Mouse (Mus musculus): ENCODE data around the gene Aff4. TPM values are rescaled to one million over a fixed set of nuclear protein-coding genes. Genes with fewer than 3 reads are reported as not detected.
A peak's percentile ranks its signal among the peaks of the same experiment; 100 is the strongest.

Aff4 gene
- total RNA-seq, 2 experiments from 2014 or later = 141 to 157 TPM

GRCm38 (mm10) chr11:53428716-53429057 lies 78.1 kb downstream of the Aff4 start:
- DNase-seq = no peak

- DNase-seq = no peak
These were observed 78.5 kb downstream of the Aff4 start for GRCm38 (mm10) chr11:53429182-53429581.

- DNase-seq = no peak
These were observed 79.7 kb downstream of the Aff4 start for GRCm38 (mm10) chr11:53430300-53430669.

- DNase-seq = peak; percentile 97
These were observed 80.2 kb downstream of the Aff4 start, which contains the start of the genes Uqcrq and Gdf9 for GRCm38 (mm10) chr11:53430670-53431346. Uqcrq (minus strand) TSS chr11:53430831. Gdf9 (plus strand) TSS chr11:53431023.

- no peak for DNase-seq
These were observed 80.9 kb downstream of the Aff4 start for GRCm38 (mm10) chr11:53431347-53432056.

GRCm38 (mm10) chr11:53433057-53433456 lies 82.4 kb downstream of the Aff4 start:
- no peak for DNase-seq

GRCm38 (mm10) chr11:53435504-53435903 lies 84.9 kb downstream of the Aff4 start:
- DNase-seq = no peak

GRCm38 (mm10) chr11:53436338-53436737 lies 85.7 kb downstream of the Aff4 start:
- DNase-seq = no peak

- peak; percentile 37 for DNase-seq
These were observed 91.3 kb downstream of the Aff4 start for GRCm38 (mm10) chr11:53441921-53442320.

- peak; percentile 44 for DNase-seq
These were observed 93.2 kb downstream of the Aff4 start for GRCm38 (mm10) chr11:53443861-53444260.

GRCm38 (mm10) chr11:53445562-53445961 lies 94.9 kb downstream of the Aff4 start:
- DNase-seq = no peak

GRCm38 (mm10) chr11:53446183-53446582 lies 95.5 kb downstream of the Aff4 start:
- DNase-seq = no peak

GRCm38 (mm10) chr11:53447996-53448395 lies 97.4 kb downstream of the Aff4 start:
- DNase-seq = no peak

- DNase-seq = peak; percentile 87
These were observed 97.9 kb downstream of the Aff4 start for GRCm38 (mm10) chr11:53448529-53448928.

- no peak for DNase-seq
These were observed 99.6 kb downstream of the Aff4 start for GRCm38 (mm10) chr11:53450070-53450705.

GRCm38 (mm10) chr11:53451361-53451760 lies 100.7 kb downstream of the Aff4 start:
- DNase-seq = no peak

GRCm38 (mm10) chr11:53452396-53452795 lies 101.8 kb downstream of the Aff4 start:
- no peak for DNase-seq

GRCm38 (mm10) chr11:53453031-53453430 lies 102.4 kb downstream of the Aff4 start:
- DNase-seq = no peak

- peak; percentile 66 for DNase-seq
These were observed 106.1 kb downstream of the Aff4 start, which contains the start of the genes Gm10447 and Shroom1 for GRCm38 (mm10) chr11:53456474-53457371. Gm10447 (minus strand) TSS chr11:53457110. Shroom1 (plus strand) TSS chr11:53457205.

- DNase-seq = no peak
These were observed 106.8 kb downstream of the Aff4 start for GRCm38 (mm10) chr11:53457372-53457954.

- no peak for DNase-seq
These were observed 108.4 kb downstream of the Aff4 start for GRCm38 (mm10) chr11:53458996-53459395.

- no peak for DNase-seq
These were observed 109.6 kb downstream of the Aff4 start for GRCm38 (mm10) chr11:53460192-53460591.

Data from heart, postnatal 4 days (tissue).